Mouse (Mus musculus) lung, embryonic 14.5 days (tissue): Measurements from ENCODE around the gene Krcc1. TPM values are rescaled to one million over a fixed set of nuclear protein-coding genes. Genes with fewer than 3 reads are reported as not detected.

Experiments
- ATAC-seq: fragments of 200-750 bp; cut with Nextera tagmentation; 2 replicates; pipeline ENCODE4 v1.8.0; 2017; ENCODE audit warnings: mild to moderate bottlenecking, moderate TSS enrichment, moderate library complexity; ENCODE audit not compliant: insufficient read depth
- DNase-seq: peaks from one replicate; pipeline ENCODE4 v3.0.0-alpha.2; 2015
- H3K27ac ChIP-seq: fragments of 300-500 bp; sonication (generic); 2 replicates; pipeline ENCODE4 v1.5.1; 2014; ENCODE audit warnings: low read depth, mild to moderate bottlenecking, moderate library complexity
- H3K27me3 ChIP-seq: fragments of 300-500 bp; sonication (generic); 2 replicates; pipeline ENCODE4 v1.6.1; 2014; ENCODE audit warnings: low read length, control low read depth; ENCODE audit not compliant: insufficient read depth
- H3K36me3 ChIP-seq: fragments of 300-500 bp; sonication (generic); 2 replicates; pipeline ENCODE4 v1.6.1; 2014; ENCODE audit warnings: control low read depth; ENCODE audit not compliant: insufficient read depth
- H3K4me1 ChIP-seq: fragments of 300-500 bp; sonication (generic); 2 replicates; pipeline ENCODE4 v1.6.1; 2014; ENCODE audit warnings: antibody characterized with exemption, control low read depth; ENCODE audit not compliant: insufficient read depth
- H3K4me2 ChIP-seq: fragments of 300-500 bp; sonication (generic); 2 replicates; pipeline ENCODE4 v1.6.1; 2014; ENCODE audit warnings: mild to moderate bottlenecking
- H3K4me3 ChIP-seq: fragments of 300-500 bp; sonication (generic); 2 replicates; pipeline ENCODE4 v1.5.1; 2014; ENCODE audit warnings: low read depth, low read length
- H3K9ac ChIP-seq: fragments of 300-500 bp; sonication (generic); 2 replicates; pipeline ENCODE4 v1.6.1; 2014
- H3K9me3 ChIP-seq: fragments of 300-500 bp; sonication (generic); 2 replicates; pipeline ENCODE4 v1.6.1; 2016; ENCODE audit warnings: low read depth, low read length, control low read depth
- CTCF ChIP-seq: IDR thresholded peaks from 2 replicates; pipeline ENCODE4 v1.5.1; 2016; ENCODE audit warnings: antibody characterized with exemption, low read depth
- WGBS: fragments of 180-500 bp; shearing (Covaris S2); extraction: QIAGEN DNeasy Blood & Tissue Kit; methylation state at CpG from one replicate; pipeline ENCODE4 v1.1.7; 2014; 5-methylcytosine and 5-hydroxymethylcytosine counted together
- polyA plus RNA-seq: library from polyadenylated mRNA; unstranded; fragments of >200 nt; fragmentation: Nextera tagmentation; extraction: Ambion mirVana; gene quantifications from 2 replicates; pipeline ENCODE4 v1.2.1, GENCODE M21; 2014

Gene Krcc1
- polyA plus RNA-seq, 1 experiment from 2014 or later: 45.5 TPM

GRCm38 (mm10) chr6:71236506-71236905 is 35.0 kb upstream of the Krcc1 start:
- no peaks in the 10 kb centered on the region for H3K4me1 ChIP-seq
- H3K27me3 ChIP-seq: no peaks in the 10 kb centered on the region
- H3K9me3 ChIP-seq: no peaks in the 10 kb centered on the region
- no peak overlapping the region for H3K4me2 ChIP-seq
- no peak for DNase-seq
- TF ChIP-seq CTCF: no peak
- H3K9ac ChIP-seq: no peak overlapping the region
- H3K27ac ChIP-seq: peak overlapping the region; percentile 37; the same call in 1 of the 2 replicates
- ATAC-seq: 0 out of 2 replicates have a peak, but pooled peaks have one; percentile 21
- no peak overlapping the region for H3K4me3 ChIP-seq
- H3K36me3 ChIP-seq: no peaks in the 10 kb centered on the region
- 63% methylated on average over 6 of the region's 6 CpGs for WGBS

GRCm38 (mm10) chr6:71237031-71237431 is 34.4 kb upstream of the Krcc1 start:
- Histone ChIP-seq H3K9ac (no peak overlapping the region), H3K4me3 (no peak overlapping the region), H3K36me3 (no peaks in the 10 kb centered on the region), H3K4me2 (no peak overlapping the region), H3K27ac (peak overlapping the region; percentile 58; the same call in 1 of the 2 replicates), H3K9me3 (no peaks in the 10 kb centered on the region), H3K27me3 (no peaks in the 10 kb centered on the region), H3K4me1 (no peaks in the 10 kb centered on the region)
- WGBS: 61% methylated on average over 6 of the region's 6 CpGs
- DNase-seq (peak; percentile 32), ATAC-seq (peak; percentile 54)
- TF ChIP-seq CTCF: no peak

GRCm38 (mm10) chr6:71239069-71239750 is 32.3 kb upstream of the Krcc1 start:
- Histone ChIP-seq H3K27ac (no peak overlapping the region), H3K36me3 (no peaks in the 10 kb centered on the region), H3K4me3 (no peak overlapping the region), H3K4me2 (no peak overlapping the region), H3K27me3 (no peaks in the 10 kb centered on the region), H3K9ac (no peak overlapping the region), H3K4me1 (no peaks in the 10 kb centered on the region), H3K9me3 (no peaks in the 10 kb centered on the region)
- no peak for DNase-seq
- TF ChIP-seq CTCF: no peak
- ATAC-seq: no peak
- WGBS: 89% methylated on average over 26 of the region's 26 CpGs

- Histone ChIP-seq H3K9ac (no peak overlapping the region), H3K4me1 (no peaks in the 10 kb centered on the region), H3K9me3 (no peaks in the 10 kb centered on the region), H3K27me3 (no peaks in the 10 kb centered on the region), H3K27ac (no peak overlapping the region), H3K36me3 (no peaks in the 10 kb centered on the region), H3K4me2 (no peak overlapping the region), H3K4me3 (no peak overlapping the region)
- TF ChIP-seq CTCF: no peak
- DNase-seq: peak; percentile 17
- ATAC-seq: no peak
- 60% methylated on average over 7 of the region's 7 CpGs for WGBS
These were observed 30.6 kb upstream of the Krcc1 start for GRCm38 (mm10) chr6:71240831-71241230.

- Histone ChIP-seq H3K9me3 (no peaks in the 10 kb centered on the region), H3K27ac (no peak overlapping the region), H3K9ac (no peak overlapping the region), H3K4me2 (no peak overlapping the region), H3K4me3 (no peak overlapping the region), H3K36me3 (no peaks in the 10 kb centered on the region), H3K27me3 (no peaks in the 10 kb centered on the region), H3K4me1 (no peaks in the 10 kb centered on the region)
- WGBS: 84% methylated on average over 1 of the region's 1 CpGs
- DNase-seq (no peak), ATAC-seq (no peak)
- TF ChIP-seq CTCF: no peak
These were observed 28.7 kb upstream of the Krcc1 start for GRCm38 (mm10) chr6:71242811-71243210.

- no peak overlapping the region for H3K4me2 ChIP-seq
- DNase-seq (no peak), ATAC-seq (no peak)
- H3K27ac ChIP-seq: no peak overlapping the region
- no peak overlapping the region for H3K9ac ChIP-seq
- no peak for TF ChIP-seq CTCF
- no peaks in the 10 kb centered on the region for H3K9me3 ChIP-seq
- no peaks in the 10 kb centered on the region for H3K4me1 ChIP-seq
- 85% methylated on average over 3 of the region's 3 CpGs for WGBS
- H3K27me3 ChIP-seq: no peaks in the 10 kb centered on the region
- no peak overlapping the region for H3K4me3 ChIP-seq
- H3K36me3 ChIP-seq: no peaks in the 10 kb centered on the region
These were observed 28.2 kb upstream of the Krcc1 start for GRCm38 (mm10) chr6:71243258-71243657.

- H3K36me3 ChIP-seq: no peaks in the 10 kb centered on the region
- WGBS: 74% methylated on average over 1 of the region's 1 CpGs
- H3K4me2 ChIP-seq: no peak overlapping the region
- H3K27ac ChIP-seq: no peak overlapping the region
- no peaks in the 10 kb centered on the region for H3K4me1 ChIP-seq
- no peaks in the 10 kb centered on the region for H3K27me3 ChIP-seq
- TF ChIP-seq CTCF: no peak
- no peak for DNase-seq
- H3K9ac ChIP-seq: no peak overlapping the region
- H3K9me3 ChIP-seq: no peaks in the 10 kb centered on the region
- no peak for ATAC-seq
- no peak overlapping the region for H3K4me3 ChIP-seq
These were observed 23.1 kb upstream of the Krcc1 start for GRCm38 (mm10) chr6:71248420-71248819.

GRCm38 (mm10) chr6:71249615-71250014 is 21.9 kb upstream of the Krcc1 start:
- no peak for TF ChIP-seq CTCF
- H3K9me3 ChIP-seq: no peaks in the 10 kb centered on the region
- ATAC-seq: no peak
- no peaks in the 10 kb centered on the region for H3K27me3 ChIP-seq
- H3K4me1 ChIP-seq: no peaks in the 10 kb centered on the region
- no peaks in the 10 kb centered on the region for H3K36me3 ChIP-seq
- H3K9ac ChIP-seq: no peak overlapping the region
- H3K4me2 ChIP-seq: no peak overlapping the region
- DNase-seq: no peak
- H3K4me3 ChIP-seq: no peak overlapping the region
- WGBS: 64% methylated on average over 3 of the region's 3 CpGs
- no peak overlapping the region for H3K27ac ChIP-seq
